Mouse (Mus musculus) heart, adult 11 months (tissue): ENCODE results near the gene Mypn.

Experiments used
- DNase-seq: peaks from one replicate; pipeline ENCODE4 v3.0.0; 2022

Mypn gene

GRCm38 (mm10) chr10:63099941-63100562 lies 103.7 kb downstream of the Mypn start:
- DNase-seq = peak; percentile 90

- DNase-seq = peak; percentile 88
These were observed 104.2 kb downstream of the Mypn start, which contains the start of gene Atoh7 for GRCm38 (mm10) chr10:63099521-63099920. TSS of gene Atoh7 (plus strand) at chr10:63099651.

GRCm38 (mm10) chr10:63098191-63098590 lies 105.6 kb downstream of the Mypn start:
- DNase-seq = no peak

GRCm38 (mm10) chr10:63096757-63097156 lies 107.0 kb downstream of the Mypn start:
- no peak for DNase-seq

- DNase-seq = no peak
These were observed 110.9 kb downstream of the Mypn start for GRCm38 (mm10) chr10:63092616-63093550.

- DNase-seq = no peak
These were observed 111.8 kb downstream of the Mypn start for GRCm38 (mm10) chr10:63091915-63092314.

GRCm38 (mm10) chr10:63089758-63090571 lies 113.8 kb downstream of the Mypn start:
- DNase-seq = no peak

GRCm38 (mm10) chr10:63089103-63089757 lies 114.5 kb downstream of the Mypn start:
- no peak for DNase-seq

GRCm38 (mm10) chr10:63086304-63086703 lies 117.4 kb downstream of the Mypn start:
- DNase-seq = no peak

GRCm38 (mm10) chr10:63065988-63066387 lies 137.8 kb downstream of the Mypn start:
- peak; percentile 94 for DNase-seq
